Mouse (Mus musculus) bone marrow, adult 2 months (tissue): Measurements from ENCODE around the gene Ubl3.

Source experiments
- CTCF ChIP-seq: fragments of 200-500 bp; IDR thresholded peaks from 2 replicates; pipeline ENCODE4 v1.5.1; 2011; ENCODE audit warnings: low read length, control low read depth; ENCODE audit not compliant: control insufficient read depth, insufficient read depth
- POLR2A ChIP-seq: fragments of 200-500 bp; IDR thresholded peaks from 2 replicates; pipeline ENCODE4 v1.6.1; 2011; ENCODE audit warnings: low read depth, mild to moderate bottlenecking, control low read depth, low read length, borderline replicate concordance; ENCODE audit not compliant: control insufficient read depth

DNA sequence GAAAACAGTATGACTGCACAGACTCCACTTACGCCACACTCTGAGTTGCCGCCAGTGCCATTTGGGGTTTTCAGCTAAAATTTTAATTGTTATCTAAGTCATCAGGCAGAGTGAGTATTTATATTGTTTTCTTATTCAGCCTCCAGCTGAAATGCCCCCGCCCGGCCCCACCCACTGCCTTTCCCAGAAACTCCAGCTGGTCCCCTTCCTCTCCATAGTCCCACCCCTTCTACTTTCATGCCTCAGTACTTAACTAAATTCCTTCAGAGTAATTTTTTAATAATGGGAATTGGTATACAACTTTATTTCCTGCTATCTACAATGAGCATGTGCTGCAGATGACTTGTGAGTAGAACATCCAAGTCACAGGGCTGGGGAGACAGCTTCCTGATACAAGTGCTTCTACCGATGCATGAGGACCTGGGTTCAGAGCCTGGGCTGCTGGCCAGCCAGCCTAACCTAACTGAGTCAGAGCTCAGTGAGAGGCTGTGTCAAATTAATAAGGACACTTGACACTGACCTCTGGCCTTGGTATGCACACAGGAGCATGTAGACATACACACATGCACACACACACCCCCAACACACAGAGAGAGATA is 40.4 kb downstream of the Ubl3 start:
- TF ChIP-seq CTCF (no peak), POLR2A (no peak)
